Mouse (Mus musculus) CH12.LX (cell line): ENCODE measurements around the gene Taco1. TPM values are rescaled to one million over a fixed set of nuclear protein-coding genes. Genes with fewer than 3 reads are reported as not detected.
A peak's percentile ranks its signal among the peaks of the same experiment; 100 is the strongest.

Experiments
- DNase-seq: peaks from one replicate; pipeline ENCODE4 v3.0.0-alpha.2; 2013; ENCODE audit errors: extremely low read depth
- H3K27ac ChIP-seq: 2 replicates; pipeline ENCODE4 v1.5.1; 2012; ENCODE audit warnings: low read depth, mild to moderate bottlenecking, control low read depth, moderate library complexity; ENCODE audit not compliant: insufficient read depth
- H3K27me3 ChIP-seq: replicated peaks from 2 replicates; pipeline ENCODE3; 2012; ENCODE audit warnings: inconsistent platforms
- H3K36me3 ChIP-seq, 2 experiments: replicated peaks in 1 of 2; 2 replicates each; pipeline versions ENCODE3 to v1.6.1; 2012; ENCODE audit warnings: inconsistent platforms in 1 of 2, low read length in 1 of 2, mild to moderate bottlenecking in 1 of 2, mixed read lengths in 1 of 2, moderate library complexity in 1 of 2; ENCODE audit not compliant: control insufficient read depth in 1 of 2, insufficient read depth in 1 of 2
- H3K4me1 ChIP-seq, 2 experiments: 2 replicates each; pipeline ENCODE4 v1.6.1; 2012; ENCODE audit warnings: inconsistent platforms in 1 of 2, moderate library complexity in 1 of 2; ENCODE audit not compliant: insufficient read depth in 2 of 2, control insufficient read depth in 1 of 2
- H3K4me2 ChIP-seq: 2 replicates; pipeline ENCODE4 v1.6.1; 2012; ENCODE audit warnings: low read depth, mild to moderate bottlenecking, control low read depth; ENCODE audit not compliant: poor library complexity, insufficient read depth, severe bottlenecking
- H3K4me3 ChIP-seq, 3 experiments: fragments of 150-350 bp in 1 of 3; sonication (generic) in 1 of 3; replicated peaks in 1 of 3; 2 replicates each; pipeline versions ENCODE3 to v1.5.1; 2011 to 2012; ENCODE audit warnings: low read depth in 2 of 3, low read length in 2 of 3, mild to moderate bottlenecking in 2 of 3, moderate library complexity in 2 of 3, control low read depth in 1 of 3, improper control_type of control experiment in 1 of 3, inconsistent platforms in 1 of 3, mixed read lengths in 1 of 3; ENCODE audit not compliant: poor library complexity in 1 of 3
- H3K79me2 ChIP-seq: replicated peaks from 2 replicates; pipeline ENCODE4 v1.6.1; 2012; ENCODE audit warnings: mild to moderate bottlenecking, moderate library complexity; ENCODE audit not compliant: control insufficient read depth, poor library complexity, insufficient read depth, severe bottlenecking; ENCODE audit errors: extremely low read depth
- H3K9ac ChIP-seq: 2 replicates; pipeline ENCODE4 v1.6.1; 2012; ENCODE audit warnings: low read depth, mild to moderate bottlenecking, control low read depth, moderate library complexity; ENCODE audit not compliant: insufficient read depth
- H3K9me3 ChIP-seq: replicated peaks from 2 replicates; pipeline ENCODE3; 2012; ENCODE audit warnings: low read length, inconsistent platforms, mixed read lengths
- BHLHE40 ChIP-seq: IDR thresholded peaks from 2 replicates; pipeline ENCODE4 v1.6.1; 2011; ENCODE audit warnings: mild to moderate bottlenecking, low read depth, low read length, improper control_type of control experiment
- CHD1 ChIP-seq: IDR thresholded peaks from 2 replicates; pipeline ENCODE4 v1.6.1; 2012; ENCODE audit warnings: low read depth, low read length, improper control_type of control experiment, inconsistent platforms
- CHD2 ChIP-seq: IDR thresholded peaks from 2 replicates; pipeline ENCODE4 v1.6.1; 2011; ENCODE audit warnings: low read length, improper control_type of control experiment
- CTCF ChIP-seq, 2 experiments: IDR thresholded peaks in 1 of 2; conservative IDR thresholded peaks in 1 of 2; 2 replicates each; pipeline ENCODE4 v1.5.1; 2011 to 2012; ENCODE audit warnings: low read depth in 2 of 2, low read length in 2 of 2, improper control_type of control experiment in 1 of 2, inconsistent platforms in 1 of 2, mild to moderate bottlenecking in 1 of 2, moderate library complexity in 1 of 2
- E2F4 ChIP-seq: IDR thresholded peaks from 2 replicates; pipeline ENCODE4 v1.6.1; 2011; ENCODE audit warnings: low read depth, low read length, improper control_type of control experiment; ENCODE audit not compliant: insufficient replicate concordance
- ELF1 ChIP-seq: IDR thresholded peaks from 2 replicates; pipeline ENCODE4 v1.6.1; 2014; ENCODE audit warnings: low read depth, mild to moderate bottlenecking, inconsistent platforms, low read length, improper control_type of control experiment
- EP300 ChIP-seq: IDR thresholded peaks from 2 replicates; pipeline ENCODE4 v1.6.1; 2011; ENCODE audit warnings: low read length, improper control_type of control experiment
- GABPA ChIP-seq: IDR thresholded peaks from 2 replicates; pipeline ENCODE4 v1.6.1; 2012; ENCODE audit warnings: low read depth, low read length, improper control_type of control experiment, inconsistent platforms; ENCODE audit not compliant: insufficient replicate concordance
- HCFC1 ChIP-seq: IDR thresholded peaks from 2 replicates; pipeline ENCODE4 v1.6.1; 2012; ENCODE audit warnings: low read depth, mild to moderate bottlenecking, inconsistent platforms, low read length, improper control_type of control experiment
- JUN ChIP-seq: IDR thresholded peaks from 2 replicates; pipeline ENCODE4 v1.6.1; 2011; ENCODE audit warnings: low read depth, mild to moderate bottlenecking, low read length, improper control_type of control experiment, moderate library complexity; ENCODE audit not compliant: insufficient read depth
- MAFK ChIP-seq: IDR thresholded peaks from 2 replicates; pipeline ENCODE4 v1.6.1; 2011; ENCODE audit warnings: low read length, improper control_type of control experiment; ENCODE audit not compliant: insufficient replicate concordance
- MAX ChIP-seq: IDR thresholded peaks from 2 replicates; pipeline ENCODE4 v1.6.1; 2011; ENCODE audit warnings: low read length, improper control_type of control experiment
- MEF2A ChIP-seq: IDR thresholded peaks from 2 replicates; pipeline ENCODE4 v1.6.1; 2014; ENCODE audit warnings: low read depth, mild to moderate bottlenecking, inconsistent platforms, low read length, improper control_type of control experiment, borderline replicate concordance
- MXI1 ChIP-seq: IDR thresholded peaks from 2 replicates; pipeline ENCODE4 v1.6.1; 2011; ENCODE audit warnings: mild to moderate bottlenecking, low read depth, low read length, improper control_type of control experiment
- MYC ChIP-seq: IDR thresholded peaks from 2 replicates; pipeline ENCODE4 v1.6.1; 2011; ENCODE audit warnings: low read depth, mild to moderate bottlenecking, improper control_type of control experiment, low read length
- NRF1 ChIP-seq: IDR thresholded peaks from 2 replicates; pipeline ENCODE4 v1.6.1; 2014; ENCODE audit warnings: low read depth, mild to moderate bottlenecking, inconsistent platforms, low read length, improper control_type of control experiment, moderate library complexity
- POLR2AphosphoS2 ChIP-seq: IDR thresholded peaks from 2 replicates; pipeline ENCODE4 v1.6.1; 2011; ENCODE audit warnings: low read depth, low read length, improper control_type of control experiment
- RCOR1 ChIP-seq: conservative IDR thresholded peaks from 2 replicates; pipeline ENCODE4 v1.6.1; 2012; ENCODE audit warnings: low read depth, mild to moderate bottlenecking, inconsistent platforms, low read length, improper control_type of control experiment
- SIN3A ChIP-seq: IDR thresholded peaks from 2 replicates; pipeline ENCODE4 v1.6.1; 2012; ENCODE audit warnings: low read length, improper control_type of control experiment, inconsistent platforms
- SMC3 ChIP-seq: IDR thresholded peaks from 2 replicates; pipeline ENCODE4 v1.6.1; 2011; ENCODE audit warnings: low read depth, low read length, improper control_type of control experiment
- TBP ChIP-seq: conservative IDR thresholded peaks from 2 replicates; pipeline ENCODE4 v1.6.1; 2011; ENCODE audit warnings: low read depth, low read length, improper control_type of control experiment
- TCF12 ChIP-seq: IDR thresholded peaks from 2 replicates; pipeline ENCODE4 v1.6.1; 2014; ENCODE audit warnings: low read depth, mild to moderate bottlenecking, inconsistent platforms, low read length, improper control_type of control experiment
- UBTF ChIP-seq: IDR thresholded peaks from 2 replicates; pipeline ENCODE4 v1.6.1; 2012; ENCODE audit warnings: low read depth, mild to moderate bottlenecking, inconsistent platforms, low read length, improper control_type of control experiment, moderate library complexity
- USF1 ChIP-seq: IDR thresholded peaks from 2 replicates; pipeline ENCODE4 v1.6.1; 2014; ENCODE audit warnings: low read depth, mild to moderate bottlenecking, inconsistent platforms, low read length, improper control_type of control experiment
- USF2 ChIP-seq: conservative IDR thresholded peaks from 2 replicates; pipeline ENCODE4 v1.6.1; 2011; ENCODE audit warnings: low read depth, low read length, improper control_type of control experiment
- ZC3H11A ChIP-seq: IDR thresholded peaks from 2 replicates; pipeline ENCODE4 v1.6.1; 2012; ENCODE audit warnings: low read depth, mild to moderate bottlenecking, inconsistent platforms, low read length, improper control_type of control experiment
- ZKSCAN1 ChIP-seq: IDR thresholded peaks from 2 replicates; pipeline ENCODE4 v1.6.1; 2012; ENCODE audit warnings: low read depth, inconsistent platforms, low read length, improper control_type of control experiment, borderline replicate concordance
- ZMIZ1 ChIP-seq: IDR thresholded peaks from 2 replicates; pipeline ENCODE4 v1.6.1; 2012; ENCODE audit warnings: low read depth, mild to moderate bottlenecking, inconsistent platforms, low read length, improper control_type of control experiment
- ZNF384 ChIP-seq: IDR thresholded peaks from 2 replicates; pipeline ENCODE4 v1.6.1; 2012; ENCODE audit warnings: low read depth, low read length, improper control_type of control experiment, inconsistent platforms
- dilution Hi-C: fragments of 300-500 bp; cut with MboI; formaldehyde crosslinking; loops from 2 replicates; pipeline ENCODE4 v1.14.3; 2020; ENCODE audit warnings: low sequenced_read_pairs; ENCODE audit not compliant: extremely low pct_unique_long_range_greater_than_20kb, extremely low pct_ligation_motif_present
- in situ Hi-C: fragments of 300-500 bp; cut with MboI; formaldehyde crosslinking; loops from 3 replicates; pipeline ENCODE4 v1.14.3; 2019; ENCODE audit warnings: low sequenced_read_pairs, low pct_ligation_motif_present, low pct_unique_long_range_greater_than_20kb, mixed read lengths
- polyA plus RNA-seq: library from polyadenylated mRNA; unstranded; fragments of >175 nt; gene quantifications from 2 replicates; pipeline ENCODE4 v1.2.1, GENCODE M21; 2012; ENCODE audit warnings: low read depth; ENCODE audit not compliant: insufficient read length
- total RNA-seq, 2 experiments: library from RNA; depleted of rRNA; stranded (reverse); fragments of 300-350 nt in 1 of 2; fragments of >200 nt in 1 of 2; gene quantifications; 2 replicates each; pipeline ENCODE4 v1.2.3; 2012 to 2014

The Taco1 gene
- total and polyA plus RNA-seq, 3 experiments: 30.8 to 35.8 (median 32.6) TPM

DNA sequence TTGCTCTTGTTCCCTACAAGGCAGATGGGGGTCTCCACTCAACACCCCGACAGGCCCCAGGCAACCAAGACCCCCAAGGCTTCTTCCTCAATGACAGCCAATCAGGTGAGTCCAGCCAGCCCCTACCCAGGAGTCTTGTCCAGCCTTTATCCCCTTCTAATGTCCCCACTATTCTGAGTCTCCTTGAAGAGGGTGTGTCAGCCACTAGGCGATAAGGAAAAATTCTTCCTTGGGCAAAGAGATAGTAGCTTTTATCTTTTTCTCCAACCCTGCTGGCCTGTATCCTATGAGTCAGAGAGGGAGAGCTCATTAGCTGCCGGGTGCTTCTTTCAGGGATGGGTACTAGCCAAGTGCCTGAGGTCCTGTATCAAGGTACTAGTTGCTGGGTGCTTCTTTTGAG lies 40.1 kb upstream of the Taco1 start:
- Histone ChIP-seq H3K4me2 (no peak overlapping the region), H3K9ac (no peak overlapping the region), H3K4me3 (no peak overlapping the region), H3K27me3 (peaks cover 56% of the 10 kb centered on the region)
- dilution Hi-C loops: no loop called here
- no peak for TF ChIP-seq E2F4
- no peak for TF ChIP-seq MAFK
- TF ChIP-seq SMC3: no peak
- no peak for TF ChIP-seq SIN3A
- TF ChIP-seq ZC3H11A: no peak
- TF ChIP-seq CHD1: no peak
- no peak for TF ChIP-seq NRF1
- no peak for TF ChIP-seq MAX
- no peak for TF ChIP-seq CHD2
- no peak for TF ChIP-seq POLR2AphosphoS2
- TF ChIP-seq BHLHE40: no peak
- TF ChIP-seq ZKSCAN1: no peak
- no peak for TF ChIP-seq RCOR1
- no peak for TF ChIP-seq MXI1
- no peak for TF ChIP-seq USF1
- no peak for TF ChIP-seq USF2
- TF ChIP-seq, all 38 proteins: peak for 0
- H3K4me1 ChIP-seq: no peaks in the 10 kb centered on the region
- no peak overlapping the region for H3K27ac ChIP-seq
- DNase-seq: no peak
- no peaks in the 10 kb centered on the region for H3K79me2 ChIP-seq
- no peaks in the 10 kb centered on the region for H3K9me3 ChIP-seq
- H3K36me3 ChIP-seq: peaks cover 8 to 9% of the 10 kb centered on the region in 2 experiments
- in situ Hi-C loops: no loop called here

DNA sequence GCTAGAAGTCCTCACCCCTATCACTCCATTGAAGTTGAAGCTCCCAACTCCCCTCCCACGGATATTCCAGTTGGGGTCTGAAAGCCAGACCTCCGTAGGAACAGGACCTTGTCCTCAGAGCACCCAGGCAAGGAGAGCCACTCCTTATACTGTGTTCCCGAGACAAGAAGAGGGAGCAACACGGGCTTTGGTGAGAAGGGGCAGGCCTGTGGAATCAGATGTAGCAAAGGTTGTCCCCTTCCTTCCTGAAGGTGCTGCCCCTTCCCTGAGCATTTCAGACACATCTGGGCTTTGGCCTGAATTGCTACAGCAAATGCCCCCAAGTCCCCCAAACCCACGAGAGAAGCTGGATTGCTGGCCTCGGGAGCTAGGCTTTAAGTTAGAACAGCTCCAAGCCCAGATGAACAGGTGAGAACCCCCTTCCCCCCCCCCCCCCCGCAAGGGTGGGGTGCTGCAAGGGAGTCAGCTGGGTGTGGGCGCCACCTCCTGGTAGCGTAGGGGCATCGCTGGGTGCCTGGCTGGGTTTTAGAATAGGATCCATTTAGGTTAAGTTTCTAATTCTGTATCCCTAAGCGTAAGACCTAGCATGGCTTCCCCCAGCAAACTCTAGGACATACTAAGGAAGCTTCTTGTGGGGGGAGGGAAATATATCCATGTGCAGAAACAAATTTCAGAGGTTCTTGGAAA lies 39.3 kb upstream of the Taco1 start:
- in situ Hi-C loops (no loop called here), dilution Hi-C loops (no loop called here)
- peak; percentile 49 for DNase-seq
- H3K36me3 ChIP-seq: peaks cover 8 to 9% of the 10 kb centered on the region in 2 experiments
- H3K9me3 ChIP-seq: no peaks in the 10 kb centered on the region
- no peak overlapping the region for H3K27ac ChIP-seq
- no peaks in the 10 kb centered on the region for H3K4me1 ChIP-seq
- no peak overlapping the region for H3K4me3 ChIP-seq
- no peaks in the 10 kb centered on the region for H3K79me2 ChIP-seq
- H3K9ac ChIP-seq: no peak overlapping the region
- H3K4me2 ChIP-seq: no peak overlapping the region
- peaks cover 48% of the 10 kb centered on the region for H3K27me3 ChIP-seq
- TF ChIP-seq ZNF384: no peak
- TF ChIP-seq JUN: no peak
- no peak for TF ChIP-seq BHLHE40
- TF ChIP-seq RCOR1: no peak
- no peak for TF ChIP-seq USF2
- no peak; the same call in 1 of the 2 replicates for TF ChIP-seq TCF12
- TF ChIP-seq MYC: no peak
- TF ChIP-seq POLR2AphosphoS2: no peak
- TF ChIP-seq MAFK: no peak
- TF ChIP-seq ELF1: no peak
- no peak for TF ChIP-seq CHD2
- peak; percentile 34 for TF ChIP-seq ZC3H11A
- TF ChIP-seq UBTF: no peak
- TF ChIP-seq MEF2A: peak; percentile 47; the same call in 1 of the 2 replicates
- no peak for TF ChIP-seq ZKSCAN1
- TF ChIP-seq USF1: no peak
- no peak for TF ChIP-seq HCFC1
- no peak for TF ChIP-seq EP300
- TF ChIP-seq ZMIZ1: no peak
- TF ChIP-seq CHD1: no peak
- no peak for TF ChIP-seq NRF1
- no peak for TF ChIP-seq MXI1
- TF ChIP-seq GABPA: no peak
- TF ChIP-seq TBP: no peak
- TF ChIP-seq MAX: no peak
- TF ChIP-seq SMC3: peak; percentile 84
- peak; percentile 58 to 91 for TF ChIP-seq CTCF (conservative IDR thresholded peaks at IDR 0.05 in 1 of 2, IDR thresholded peaks at IDR 0.05 in 1 of 2; ENCODE audit: low read depth in 2 of 2, low read length in 2 of 2)
